In genomic region chr17:23748026-23748425, GRCm38 (mm10) we compare ENCODE assay signal across 27 mouse cellular contexts. TPM values are rescaled to one million over a fixed set of nuclear protein-coding genes. Genes with fewer than 3 reads are reported as not detected.
DNase-seq lines count a peak whose midpoint lies in the region; ATAC-seq and TF ChIP-seq lines count a peak whose summit lies in the region.
"Had no signal": no experiment of that assay in that cellular context is flagged by ENCODE, and none has a peak within 500 bp of the region (broad histone marks: within the 10 kb centered on the region; RNA-seq: fewer than 3 reads in every experiment).

No protein-coding gene starts in this region.

- peaks cover 11% of the 10 kb centered on the region; the same call in 1 of the 2 replicates for H3K36me3 ChIP-seq in midbrain, embryonic 11.5 days (ENCODE audit: control insufficient read depth, insufficient read depth, low read length)
- peaks cover 23% of the 10 kb centered on the region for H3K36me3 ChIP-seq in midbrain, postnatal 0 days (ENCODE audit: insufficient read depth, low read length)
- H3K36me3 ChIP-seq in embryonic facial prominence, embryonic 10.5 days (replicated peaks) = peaks cover 29% of the 10 kb centered on the region

- H3K27ac ChIP-seq in midbrain, embryonic 11.5 days (ENCODE audit: low read depth, low read length) = no peak overlapping the region
- H3K27ac ChIP-seq in midbrain, postnatal 0 days (ENCODE audit: low read depth, low read length) = no peak overlapping the region
- H3K27ac ChIP-seq in embryonic facial prominence, embryonic 10.5 days (replicated peaks) = no peak overlapping the region
- H3K27ac ChIP-seq: forebrain, embryonic 15.5 days; heart, embryonic 10.5 days; kidney, embryonic 15.5 days; limb, embryonic 12.5 days; midbrain, embryonic 13.5 days had no signal

- no peak for TF ChIP-seq CTCF in midbrain, postnatal 0 days (IDR thresholded peaks at IDR 0.05)

- no peak for ATAC-seq in midbrain, embryonic 11.5 days (ENCODE audit: low FRiP score)
- ATAC-seq in midbrain, postnatal 0 days (ENCODE audit: low FRiP score) = no peak
- peak; percentile 20; the same call in 1 of the 2 replicates for ATAC-seq in monocyte, adult 5-6 weeks (replicated peaks; ENCODE audit: insufficient number of reproducible peaks, low FRiP score, low TSS enrichment, poor library complexity, severe bottlenecking)
- ATAC-seq: forebrain, embryonic 15.5 days; hindbrain, embryonic 16.5 days; midbrain, embryonic 13.5 days had no signal

- no peak overlapping the region for H3K9ac ChIP-seq in midbrain, embryonic 11.5 days (ENCODE audit: low read length)
- H3K9ac ChIP-seq in midbrain, postnatal 0 days (replicated peaks; ENCODE audit: low read length, poor library complexity, severe bottlenecking) = no peak overlapping the region
- H3K9ac ChIP-seq: forebrain, embryonic 15.5 days; kidney, embryonic 15.5 days; limb, embryonic 12.5 days; liver, postnatal 0 days; midbrain, embryonic 13.5 days had no signal

- peaks cover 10% of the 10 kb centered on the region for H3K4me1 ChIP-seq in midbrain, embryonic 11.5 days (ENCODE audit: control insufficient read depth, insufficient read depth, low read length)
- H3K4me1 ChIP-seq in midbrain, postnatal 0 days (ENCODE audit: insufficient read depth, low read length) = peaks cover 5% of the 10 kb centered on the region
- peaks cover 28% of the 10 kb centered on the region for H3K4me1 ChIP-seq in embryonic facial prominence, embryonic 10.5 days

- H3K4me2 ChIP-seq in midbrain, embryonic 11.5 days = no peak overlapping the region
- no peak overlapping the region for H3K4me2 ChIP-seq in midbrain, postnatal 0 days (ENCODE audit: low read depth, low read length, poor library complexity, severe bottlenecking)
- H3K4me2 ChIP-seq: forebrain, embryonic 15.5 days; kidney, embryonic 15.5 days; midbrain, embryonic 13.5 days had no signal

- DNase-seq in midbrain, embryonic 11.5 days (ENCODE audit: low spot score, missing footprints) = peak; percentile 66
- DNase-seq in midbrain, postnatal 0 days (ENCODE audit: low spot score) = no peak
- peak; percentile 32 for DNase-seq in 416B (ENCODE audit: low read depth)
- peak; percentile 44 for DNase-seq in CD4-positive, CD25-positive, alpha-beta regulatory T cell, adult 2 months (ENCODE audit: low read depth, low spot score)
- no peak for DNase-seq in embryonic facial prominence, embryonic 10.5 days (ENCODE audit: low spot score)
- no peak for DNase-seq in embryo, embryonic 11 days
- DNase-seq in lung, postnatal 4 days = no peak
- DNase-seq: adrenal gland, adult 8-10 months; cerebellum, adult 2 months; cerebellum, postnatal 25 days; heart, postnatal 4 days; kidney, postnatal 36 days; liver, postnatal 0 days; lung, postnatal 10 days; thymus, postnatal 4 days had no signal

- no peaks in the 10 kb centered on the region for H3K9me3 ChIP-seq in midbrain, embryonic 11.5 days (ENCODE audit: control insufficient read depth, low read length)
- H3K9me3 ChIP-seq in midbrain, postnatal 0 days (ENCODE audit: low read length) = no peaks in the 10 kb centered on the region
- H3K9me3 ChIP-seq in embryonic facial prominence, embryonic 10.5 days = 0 out of 2 replicates have a peak, but pooled peaks cover 2% of the 10 kb centered on the region
- H3K9me3 ChIP-seq: forebrain, embryonic 15.5 days; heart, embryonic 10.5 days; kidney, embryonic 15.5 days; limb, embryonic 12.5 days; midbrain, embryonic 13.5 days had no signal

- WGBS in midbrain, embryonic 11.5 days = 42% methylated on average over 6 of the region's 6 CpGs
- WGBS in midbrain, postnatal 0 days = 43% methylated on average over 6 of the region's 6 CpGs
- WGBS in embryonic facial prominence, embryonic 10.5 days = 43% methylated on average over 6 of the region's 6 CpGs

- H3K4me3 ChIP-seq in midbrain, embryonic 11.5 days (ENCODE audit: low read depth, low read length) = no peak overlapping the region
- no peak overlapping the region for H3K4me3 ChIP-seq in midbrain, postnatal 0 days (ENCODE audit: low read depth, low read length)
- no peak overlapping the region for H3K4me3 ChIP-seq in embryonic facial prominence, embryonic 10.5 days
- H3K4me3 ChIP-seq: forebrain, embryonic 15.5 days; heart, embryonic 10.5 days; kidney, embryonic 15.5 days; limb, embryonic 12.5 days; midbrain, embryonic 13.5 days had no signal

- H3K27me3 ChIP-seq in midbrain, embryonic 11.5 days (ENCODE audit: control insufficient read depth, insufficient read depth, low read length) = peaks cover 41% of the 10 kb centered on the region
- H3K27me3 ChIP-seq in midbrain, postnatal 0 days (ENCODE audit: insufficient read depth, low read length) = peaks cover 24% of the 10 kb centered on the region
- H3K27me3 ChIP-seq in embryonic facial prominence, embryonic 10.5 days (replicated peaks; ENCODE audit: low read depth, poor library complexity, severe bottlenecking) = peaks cover 57% of the 10 kb centered on the region

RNA-seq across cellular contexts. Expression of gene Kremen2, which starts 2.4 kb away (rescaled TPM):
- 0.58 and 0.63 TPM in 2 replicates for polyA plus RNA-seq in midbrain, embryonic 11.5 days (2014; fragmentation: Nextera tagmentation; extraction: Ambion mirVana)
- 0.38 and 2.5 TPM in 2 replicates for total RNA-seq in midbrain, postnatal 0 days (2014; rRNA removed)
- 1.3 TPM in 2 replicates for polyA plus RNA-seq in midbrain, postnatal 0 days (2015; fragmentation: Nextera tagmentation; extraction: Ambion mirVana)
- total RNA-seq in monocyte, adult 5-6 weeks (2017) = 0.39 TPM in 1 of 3 replicates, not detected in the others
- polyA plus RNA-seq in embryonic facial prominence, embryonic 10.5 days (2016; fragmentation: Nextera tagmentation; extraction: Ambion mirVana) = 8.3 and 9.6 TPM in 2 replicates
- total RNA-seq: gastrocnemius, adult 8-10 months; heart, postnatal 4 days; megakaryocyte, adult 5-6 weeks had no signal
- polyA plus RNA-seq: liver, postnatal 0 days; Patski had no signal

RNA-seq across cellular contexts. Expression of gene Paqr4, which starts 7.4 kb away (rescaled TPM):
- polyA plus RNA-seq in midbrain, embryonic 11.5 days (2014; fragmentation: Nextera tagmentation; extraction: Ambion mirVana) = 29.5 and 30.2 TPM in 2 replicates
- 83.6 and 103 TPM in 2 replicates for total RNA-seq in midbrain, postnatal 0 days (2014; rRNA removed)
- 66.0 and 73.8 TPM in 2 replicates for polyA plus RNA-seq in midbrain, postnatal 0 days (2015; fragmentation: Nextera tagmentation; extraction: Ambion mirVana)
- 0.38 to 5.1 TPM (median 2.9 TPM) in 3 replicates for total RNA-seq in monocyte, adult 5-6 weeks (2017)
- polyA plus RNA-seq in embryonic facial prominence, embryonic 10.5 days (2016; fragmentation: Nextera tagmentation; extraction: Ambion mirVana) = 12.6 and 14.1 TPM in 2 replicates

RNA-seq across cellular contexts. Expression of gene Pkmyt1, which starts 21.9 kb away (rescaled TPM):
- 29.3 and 33.7 TPM in 2 replicates for polyA plus RNA-seq in midbrain, embryonic 11.5 days (2014; fragmentation: Nextera tagmentation; extraction: Ambion mirVana)
- 18.3 and 18.4 TPM in 2 replicates for total RNA-seq in midbrain, postnatal 0 days (2014; rRNA removed)
- polyA plus RNA-seq in midbrain, postnatal 0 days (2015; fragmentation: Nextera tagmentation; extraction: Ambion mirVana) = 18.0 and 18.3 TPM in 2 replicates
- 0.86 to 3.7 TPM (median 2.6 TPM) in 3 replicates for total RNA-seq in monocyte, adult 5-6 weeks (2017)
- polyA plus RNA-seq in embryonic facial prominence, embryonic 10.5 days (2016; fragmentation: Nextera tagmentation; extraction: Ambion mirVana) = 61.6 and 62.0 TPM in 2 replicates

RNA-seq across cellular contexts. Expression of gene Flywch1, which starts 23.4 kb away (rescaled TPM):
- polyA plus RNA-seq in midbrain, embryonic 11.5 days (2014; fragmentation: Nextera tagmentation; extraction: Ambion mirVana) = 125 and 142 TPM in 2 replicates
- 248 and 253 TPM in 2 replicates for total RNA-seq in midbrain, postnatal 0 days (2014; rRNA removed)
- polyA plus RNA-seq in midbrain, postnatal 0 days (2015; fragmentation: Nextera tagmentation; extraction: Ambion mirVana) = 188 TPM in 2 replicates
- total RNA-seq in monocyte, adult 5-6 weeks (2017) = 7.0 to 19.0 TPM (median 8.6 TPM) in 3 replicates
- 168 and 178 TPM in 2 replicates for polyA plus RNA-seq in embryonic facial prominence, embryonic 10.5 days (2016; fragmentation: Nextera tagmentation; extraction: Ambion mirVana)

RNA-seq across cellular contexts. Expression of gene 1520401A03Rik, which starts 25.4 kb away (rescaled TPM):
- not detected in 2 replicates for polyA plus RNA-seq in midbrain, embryonic 11.5 days (2014; fragmentation: Nextera tagmentation; extraction: Ambion mirVana)
- total RNA-seq in midbrain, postnatal 0 days (2014; rRNA removed) = 0.19 TPM in 1 of 2 replicates, not detected in the other
- polyA plus RNA-seq in midbrain, postnatal 0 days (2015; fragmentation: Nextera tagmentation; extraction: Ambion mirVana) = 0.15 TPM in 1 of 2 replicates, not detected in the other
- not detected in 3 replicates for total RNA-seq in monocyte, adult 5-6 weeks (2017)
- polyA plus RNA-seq in embryonic facial prominence, embryonic 10.5 days (2016; fragmentation: Nextera tagmentation; extraction: Ambion mirVana) = 0.05 TPM in 1 of 2 replicates, not detected in the other
- total RNA-seq: gastrocnemius, adult 8-10 months; heart, postnatal 4 days; megakaryocyte, adult 5-6 weeks had no signal
- polyA plus RNA-seq: forebrain, embryonic 15.5 days; heart, embryonic 10.5 days; heart, embryonic 16.5 days; intestine, embryonic 16.5 days; liver, postnatal 0 days; Patski had no signal

Comparison
In these comparisons a context has a peak if more than half of its experiments do, and no peak if none do; other contexts are left out.
1. DNase-seq: peak in midbrain, embryonic 11.5 days (single experiment), 416B (single experiment) and CD4-positive, CD25-positive, alpha-beta regulatory T cell, adult 2 months (single experiment); none in midbrain, postnatal 0 days (single experiment), embryonic facial prominence, embryonic 10.5 days (single experiment), embryo, embryonic 11 days (single experiment) and lung, postnatal 4 days (0 of 2).